Mouse (Mus musculus): ENCODE measurements around the gene Lgals1. TPM values are rescaled to one million over a fixed set of nuclear protein-coding genes. Genes with fewer than 3 reads are reported as not detected.
A peak's percentile ranks its signal among the peaks of the same experiment; 100 is the strongest.

The Lgals1 gene
- polyA plus RNA-seq, 2 experiments: 447 to 675 TPM

- peak within 1 kb of the TSS; percentile 73 for H3K27ac ChIP-seq
- peak within 1 kb of the TSS; percentile 94 for H3K4me2 ChIP-seq (ENCODE audit: low read depth)
- peak; percentile 62 for ATAC-seq (ENCODE audit: insufficient read depth)
- under 1% methylated on average over 47 of the region's 47 CpGs for WGBS (ENCODE audit: insufficient replicate concordance)
- H3K36me3 ChIP-seq (replicated peaks; ENCODE audit: control insufficient read depth, insufficient read depth, low read depth): peaks cover 6% of the 10 kb centered on the region
- peaks cover 42 to 54% of the 10 kb centered on the region in 2 experiments for H3K4me1 ChIP-seq (replicated peaks; ENCODE audit: control insufficient read depth in 2 of 2, insufficient read depth in 2 of 2, low read length in 1 of 2)
- peak within 1 kb of the TSS; percentile 80 to 81 for H3K4me3 ChIP-seq (ENCODE audit: insufficient read depth in 1 of 2, low read depth in 2 of 2, low read length in 2 of 2)
- no peak for DNase-seq (ENCODE audit: low read depth in 3 of 3, low spot score in 3 of 3)
- no peaks in the 10 kb centered on the region for H3K9me3 ChIP-seq (ENCODE audit: control insufficient read depth, low read length)
- no peaks in the 10 kb centered on the region for H3K27me3 ChIP-seq (ENCODE audit: control insufficient read depth, insufficient read depth, low read length)
- peak within 1 kb of the TSS; percentile 77 for H3K9ac ChIP-seq (replicated peaks)
- no peak for TF ChIP-seq EP300 (IDR thresholded peaks at IDR 0.05; ENCODE audit: low read depth)
- no peak for TF ChIP-seq CTCF (IDR thresholded peaks at IDR 0.05; ENCODE audit: low read depth)
Observed at GRCm38 (mm10) chr15:78899740-78900584, 26.6 kb upstream of the Lgals1 start, which contains the start of gene Sh3bp1. Sh3bp1 (plus strand) TSS chr15:78899768.

DNA sequence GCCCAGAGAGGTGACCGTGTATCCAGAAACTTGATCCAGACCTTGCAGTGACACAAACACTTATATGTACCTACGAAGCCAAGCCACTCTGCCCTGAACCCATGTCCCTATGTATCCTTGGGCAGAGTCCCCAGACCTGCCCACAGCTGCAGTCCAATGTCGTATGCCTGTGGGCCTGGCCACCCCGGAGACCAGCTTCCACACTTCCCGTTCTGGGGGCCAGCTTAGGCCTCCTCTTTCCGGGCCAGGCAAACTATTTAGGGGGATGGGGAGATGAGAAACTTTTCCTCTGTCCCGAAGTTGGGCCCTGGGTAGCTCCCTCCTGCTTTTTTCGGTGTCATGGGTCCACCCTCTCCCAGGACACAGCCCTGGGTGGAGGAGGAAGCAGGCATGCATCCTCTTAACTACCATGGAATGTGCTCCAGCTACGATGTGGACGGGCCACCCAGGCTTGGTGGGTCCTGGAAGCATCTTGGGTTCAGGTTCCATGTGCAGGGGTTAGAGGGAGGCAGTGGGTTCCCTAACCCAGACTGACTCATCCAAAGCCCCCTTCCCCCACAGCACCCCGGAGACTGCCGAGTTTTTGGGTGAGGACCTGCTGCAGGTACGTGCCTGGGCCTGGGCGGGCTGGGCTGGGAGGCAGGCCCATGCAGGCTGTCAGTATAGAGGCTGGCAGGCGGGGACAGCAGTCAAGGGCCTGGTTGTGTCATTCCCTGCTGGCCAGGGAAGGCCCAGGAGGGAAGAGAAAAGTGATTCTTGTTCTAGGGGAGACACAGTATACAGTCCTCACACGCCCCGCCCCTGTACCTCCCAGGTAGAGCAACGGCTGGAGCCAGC, 25.7 kb upstream of the Lgals1 start:
- ATAC-seq (ENCODE audit: insufficient read depth): no peak
- H3K4me2 ChIP-seq (ENCODE audit: low read depth): peak overlapping the region; percentile 94
- H3K9ac ChIP-seq (replicated peaks): peak overlapping the region; percentile 77
- DNase-seq (ENCODE audit: low read depth in 3 of 3, low spot score in 3 of 3): no peak
- no peak overlapping the region for H3K27ac ChIP-seq
- peaks cover 33 to 45% of the 10 kb centered on the region in 2 experiments for H3K4me1 ChIP-seq (replicated peaks; ENCODE audit: control insufficient read depth in 2 of 2, insufficient read depth in 2 of 2, low read length in 1 of 2)
- WGBS (ENCODE audit: insufficient replicate concordance): 18% methylated on average over 18 of the region's 18 CpGs
- H3K9me3 ChIP-seq (ENCODE audit: control insufficient read depth, low read length): no peaks in the 10 kb centered on the region
- H3K36me3 ChIP-seq (replicated peaks; ENCODE audit: control insufficient read depth, insufficient read depth, low read depth): peaks cover 6% of the 10 kb centered on the region
- TF ChIP-seq CTCF (IDR thresholded peaks at IDR 0.05; ENCODE audit: low read depth) (no peak), EP300 (IDR thresholded peaks at IDR 0.05; ENCODE audit: low read depth) (no peak)
- peak overlapping the region; percentile 80 to 81 for H3K4me3 ChIP-seq (ENCODE audit: insufficient read depth in 1 of 2, low read depth in 2 of 2, low read length in 2 of 2)
- no peaks in the 10 kb centered on the region for H3K27me3 ChIP-seq (ENCODE audit: control insufficient read depth, insufficient read depth, low read length)

- ATAC-seq (ENCODE audit: insufficient read depth): no peak
- peak overlapping the region in 1 of 2 experiments; percentile 80; a peak in 1 of 4 replicates for H3K4me3 ChIP-seq (ENCODE audit: insufficient read depth in 1 of 2, low read depth in 2 of 2, low read length in 2 of 2)
- no peaks in the 10 kb centered on the region for H3K9me3 ChIP-seq (ENCODE audit: control insufficient read depth, low read length)
- WGBS (ENCODE audit: insufficient replicate concordance): 69% methylated on average over 8 of the region's 8 CpGs
- H3K9ac ChIP-seq (replicated peaks): no peak overlapping the region
- no peak for TF ChIP-seq CTCF (IDR thresholded peaks at IDR 0.05; ENCODE audit: low read depth)
- TF ChIP-seq EP300 (IDR thresholded peaks at IDR 0.05; ENCODE audit: low read depth): no peak
- peaks cover 27 to 39% of the 10 kb centered on the region in 2 experiments for H3K4me1 ChIP-seq (replicated peaks; ENCODE audit: control insufficient read depth in 2 of 2, insufficient read depth in 2 of 2, low read length in 1 of 2)
- no peak overlapping the region for H3K27ac ChIP-seq
- no peak for DNase-seq (ENCODE audit: low read depth in 3 of 3, low spot score in 3 of 3)
- H3K36me3 ChIP-seq (replicated peaks; ENCODE audit: control insufficient read depth, insufficient read depth, low read depth): peaks cover 10% of the 10 kb centered on the region
- peak overlapping the region; percentile 94 for H3K4me2 ChIP-seq (ENCODE audit: low read depth)
- H3K27me3 ChIP-seq (ENCODE audit: control insufficient read depth, insufficient read depth, low read length): no peaks in the 10 kb centered on the region
Observed at GRCm38 (mm10) chr15:78901422-78901789, 25.1 kb upstream of the Lgals1 start.

- Histone ChIP-seq H3K4me3 (ENCODE audit: insufficient read depth in 1 of 2, low read depth in 2 of 2, low read length in 2 of 2) (no peak overlapping the region), H3K9ac (replicated peaks) (no peak overlapping the region), H3K27ac (no peak overlapping the region), H3K4me1 (replicated peaks; ENCODE audit: control insufficient read depth in 2 of 2, insufficient read depth in 2 of 2, low read length in 1 of 2) (peaks cover 9 to 22% of the 10 kb centered on the region in 2 experiments), H3K27me3 (ENCODE audit: control insufficient read depth, insufficient read depth, low read length) (no peaks in the 10 kb centered on the region), H3K36me3 (replicated peaks; ENCODE audit: control insufficient read depth, insufficient read depth, low read depth) (peaks cover 26% of the 10 kb centered on the region), H3K4me2 (ENCODE audit: low read depth) (no peak overlapping the region), H3K9me3 (ENCODE audit: control insufficient read depth, low read length) (no peaks in the 10 kb centered on the region)
- 15% methylated on average over 2 of the region's 2 CpGs for WGBS (ENCODE audit: insufficient replicate concordance)
- DNase-seq (ENCODE audit: low read depth in 3 of 3, low spot score in 3 of 3): peak in 2 of 3 experiments; percentile 67 to 68
- TF ChIP-seq CTCF (IDR thresholded peaks at IDR 0.05; ENCODE audit: low read depth) (peak; percentile 96), EP300 (IDR thresholded peaks at IDR 0.05; ENCODE audit: low read depth) (no peak)
- ATAC-seq (ENCODE audit: insufficient read depth): no peak
Observed at GRCm38 (mm10) chr15:78903243-78903642, 23.3 kb upstream of the Lgals1 start.
